Mouse (Mus musculus) CD4-positive helper T cell, adult 2 months (primary cell): ENCODE measurements around the gene Lgalsl.

Experiments used
- DNase-seq: peaks from one replicate; pipeline ENCODE4 v3.0.0-alpha.2; 2012; ENCODE audit warnings: low read depth, missing footprints, low spot score

Gene Lgalsl

GRCm38 (mm10) chr11:20782620-20783019, 48.2 kb downstream of the Lgalsl start:
- DNase-seq = no peak

- DNase-seq = no peak
These were observed 50.5 kb downstream of the Lgalsl start for GRCm38 (mm10) chr11:20780312-20780711.

GRCm38 (mm10) chr11:20778861-20779563, 51.8 kb downstream of the Lgalsl start:
- no peak for DNase-seq

- no peak for DNase-seq
These were observed 52.6 kb downstream of the Lgalsl start for GRCm38 (mm10) chr11:20778298-20778697.

- no peak for DNase-seq
These were observed 54.2 kb downstream of the Lgalsl start for GRCm38 (mm10) chr11:20776668-20777067.
